Mouse (Mus musculus) brain, embryonic 14.5 days (tissue): Measurements from ENCODE around the gene Elavl4.

Experiments used
- CTCF ChIP-seq: fragments of 200-500 bp; IDR thresholded peaks from 2 replicates; pipeline ENCODE4 v1.5.1; 2012; ENCODE audit warnings: inconsistent platforms, mild to moderate bottlenecking, moderate library complexity, borderline replicate concordance; ENCODE audit not compliant: insufficient read depth, insufficient read length; ENCODE audit errors: extremely low read depth
- POLR2A ChIP-seq: fragments of 200-500 bp; IDR thresholded peaks from 2 replicates; pipeline ENCODE4 v1.6.1; 2012; ENCODE audit warnings: mild to moderate bottlenecking, inconsistent platforms, borderline replicate concordance; ENCODE audit not compliant: poor library complexity, insufficient read depth, insufficient read length, severe bottlenecking; ENCODE audit errors: extremely low read depth

GRCm38 (mm10) chr4:110225492-110225891 lies 126.2 kb downstream of the Elavl4 start:
- TF ChIP-seq POLR2A = no peak
- TF ChIP-seq CTCF = no peak
